Mouse (Mus musculus) cortical plate, adult 2 months (tissue): ENCODE measurements around the gene Anapc2.

Source experiments
- CTCF ChIP-seq: fragments of 200-500 bp; IDR thresholded peaks from 2 replicates; pipeline ENCODE4 v1.5.1; 2011; ENCODE audit warnings: mild to moderate bottlenecking, control low read depth, low read length; ENCODE audit not compliant: insufficient read depth; ENCODE audit errors: extremely low read depth
- POLR2A ChIP-seq: fragments of 200-500 bp; IDR thresholded peaks from 2 replicates; pipeline ENCODE4 v1.6.1; 2011; ENCODE audit warnings: mild to moderate bottlenecking, low read length, control low read depth; ENCODE audit not compliant: insufficient read depth; ENCODE audit errors: extremely low read depth

GRCm38 (mm10) chr2:25239766-25240165, 32.5 kb upstream of the Anapc2 start:
- TF ChIP-seq POLR2A: no peak
- no peak for TF ChIP-seq CTCF
